Mouse (Mus musculus) brain, embryonic 14.5 days (tissue): ENCODE measurements at regions not wholly inside any gene's neighbourhood (a gene's known extent, or its start where the extent isn't known, plus 50 kb on each side); places are given as distances from the start of the nearest gene placed in this dataset.

Source experiments
- CTCF ChIP-seq: fragments of 200-500 bp; IDR thresholded peaks from 2 replicates; pipeline ENCODE4 v1.5.1; 2012; ENCODE audit warnings: inconsistent platforms, mild to moderate bottlenecking, moderate library complexity, borderline replicate concordance; ENCODE audit not compliant: insufficient read depth, insufficient read length; ENCODE audit errors: extremely low read depth
- POLR2A ChIP-seq: fragments of 200-500 bp; IDR thresholded peaks from 2 replicates; pipeline ENCODE4 v1.6.1; 2012; ENCODE audit warnings: mild to moderate bottlenecking, inconsistent platforms, borderline replicate concordance; ENCODE audit not compliant: poor library complexity, insufficient read depth, insufficient read length, severe bottlenecking; ENCODE audit errors: extremely low read depth

DNA sequence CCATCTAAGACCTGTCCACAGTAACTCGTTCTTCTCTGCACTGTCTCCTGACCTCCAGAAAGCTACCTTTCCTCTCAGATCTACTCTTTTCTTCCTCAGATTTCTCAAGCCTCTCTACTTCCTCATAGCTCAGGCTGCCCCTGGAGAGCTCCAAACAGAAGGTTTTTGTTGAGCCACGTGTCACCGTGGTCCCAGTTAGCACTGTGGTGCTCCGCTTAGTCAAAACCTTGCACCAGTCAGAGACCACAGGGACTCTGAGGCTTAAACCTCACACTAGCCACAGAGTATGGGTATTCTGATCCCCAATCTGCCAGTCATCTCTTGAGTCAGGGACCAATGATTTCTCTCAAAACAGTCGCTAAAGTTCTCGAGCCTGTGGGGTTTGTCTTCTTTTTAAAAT lies 59.0 kb upstream of the Adam6b start:
- TF ChIP-seq POLR2A (no peak), CTCF (no peak)
